Mouse (Mus musculus) hindbrain, embryonic 10.5 days (tissue): ENCODE results near the gene Ina. TPM values are rescaled to one million over a fixed set of nuclear protein-coding genes. Genes with fewer than 3 reads are reported as not detected.

ENCODE experiments used
- DNase-seq: peaks from one replicate; pipeline ENCODE4 v3.0.0-alpha.2; 2017; ENCODE audit warnings: low spot score
- H3K27ac ChIP-seq: fragments of 300-500 bp; sonication (generic); 2 replicates; pipeline ENCODE4 v1.5.1; 2016; ENCODE audit warnings: mild to moderate bottlenecking, moderate library complexity
- H3K27me3 ChIP-seq: fragments of 300-500 bp; sonication (generic); 2 replicates; pipeline ENCODE4 v1.6.1; 2016; ENCODE audit warnings: mild to moderate bottlenecking; ENCODE audit not compliant: poor library complexity, insufficient read depth, severe bottlenecking
- H3K36me3 ChIP-seq: fragments of 300-500 bp; sonication (generic); 2 replicates; pipeline ENCODE4 v1.6.1; 2016; ENCODE audit warnings: mild to moderate bottlenecking, moderate library complexity
- H3K4me1 ChIP-seq: fragments of 300-500 bp; sonication (generic); replicated peaks from 2 replicates; pipeline ENCODE4 v1.6.1; 2016; ENCODE audit warnings: mild to moderate bottlenecking
- H3K4me3 ChIP-seq: fragments of 300-500 bp; sonication (generic); 2 replicates; pipeline ENCODE4 v1.5.1; 2016; ENCODE audit warnings: mild to moderate bottlenecking, moderate library complexity
- H3K9me3 ChIP-seq: fragments of 300-500 bp; sonication (generic); 2 replicates; pipeline ENCODE4 v1.6.1; 2016; ENCODE audit warnings: mild to moderate bottlenecking, moderate library complexity
- WGBS: fragments of 180-500 bp; shearing (Covaris S2); methylation state at CpG from one replicate; pipeline ENCODE4 v1.1.7; 2016; 5-methylcytosine and 5-hydroxymethylcytosine counted together
- polyA plus RNA-seq: library from polyadenylated mRNA; unstranded; fragments of >200 nt; fragmentation: Nextera tagmentation; extraction: Ambion mirVana; gene quantifications from 2 replicates; pipeline ENCODE4 v1.2.1, GENCODE M21; 2016

The Ina gene
- polyA plus RNA-seq = 75.7 and 248 TPM in 2 replicates

DNA sequence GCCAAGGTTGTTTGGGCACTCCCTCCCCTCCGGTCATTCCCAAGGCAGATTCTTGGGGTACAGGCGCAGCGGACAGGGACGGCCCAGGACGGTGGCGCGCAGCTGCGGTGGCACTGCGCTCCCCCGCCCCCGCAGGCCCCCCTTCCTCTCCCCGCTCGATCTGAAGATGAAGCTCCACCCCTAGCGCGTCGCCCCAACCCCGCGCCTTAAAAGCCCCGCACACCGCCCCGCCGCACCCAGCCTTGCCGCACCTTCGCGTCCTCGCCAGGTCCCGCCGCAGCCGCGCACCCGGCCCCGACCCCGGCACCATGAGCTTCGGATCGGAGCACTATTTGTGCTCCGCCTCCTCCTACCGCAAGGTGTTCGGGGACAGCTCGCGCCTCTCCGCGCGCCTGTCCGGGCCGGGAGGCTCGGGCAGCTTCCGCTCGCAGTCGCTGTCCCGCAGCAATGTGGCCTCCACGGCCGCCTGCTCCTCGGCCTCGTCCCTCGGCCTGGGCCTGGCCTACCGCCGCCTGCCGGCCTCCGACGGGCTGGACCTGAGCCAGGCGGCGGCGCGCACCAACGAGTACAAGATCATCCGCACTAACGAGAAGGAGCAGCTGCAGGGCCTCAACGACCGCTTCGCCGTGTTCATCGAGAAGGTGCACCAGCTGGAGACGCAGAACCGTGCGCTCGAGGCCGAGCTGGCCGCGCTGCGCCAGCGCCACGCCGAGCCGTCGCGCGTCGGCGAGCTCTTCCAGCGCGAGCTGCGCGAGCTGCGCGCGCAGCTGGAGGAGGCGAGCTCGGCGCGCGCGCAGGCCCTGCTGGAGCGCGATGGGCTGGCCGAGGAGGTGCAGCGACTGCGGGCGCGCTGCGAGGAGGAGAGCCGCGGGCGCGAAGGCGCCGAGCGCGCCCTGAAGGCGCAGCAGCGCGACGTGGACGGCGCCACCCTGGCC lies at the start of gene Ina, which contains the start of gene Nt5c2:
Ina (plus strand) TSS at position 252 of the 935 bp plus-strand sequence.
Nt5c2 (minus strand) TSS at position 707 of the 935 bp plus-strand sequence.
- H3K27me3 ChIP-seq = peaks cover 60% of the 10 kb centered on the region

DNA sequence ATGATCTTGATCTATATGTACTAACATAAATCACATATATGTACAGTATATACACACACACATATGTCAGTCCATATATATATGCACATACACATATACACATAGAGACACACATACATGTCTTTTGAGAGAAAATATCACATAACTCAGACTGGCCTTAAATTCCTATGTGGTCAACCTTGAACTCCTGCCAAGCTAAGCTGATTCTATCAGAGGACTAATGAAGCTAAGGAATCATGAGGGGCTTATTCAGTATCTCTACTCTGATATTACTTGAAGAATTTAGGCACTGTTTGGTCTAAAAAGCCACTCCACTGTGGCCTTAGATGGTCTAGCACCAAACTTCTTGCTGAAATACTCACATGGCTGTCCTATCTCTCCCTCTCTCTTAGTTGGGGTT lies 49.0 kb upstream of the Ina start:
- Histone ChIP-seq H3K9me3 (no peaks in the 10 kb centered on the region), H3K27me3 (no peaks in the 10 kb centered on the region), H3K4me3 (no peak overlapping the region), H3K27ac (no peak overlapping the region), H3K36me3 (no peaks in the 10 kb centered on the region), H3K4me1 (peaks cover 28% of the 10 kb centered on the region)
- no peak for DNase-seq

More for the DNA sequence above, at the start of gene Ina, which contains the start of gene Nt5c2:
- Histone ChIP-seq H3K36me3 (no peaks in the 10 kb centered on the region), H3K4me1 (peaks cover 45% of the 10 kb centered on the region), H3K9me3 (no peaks in the 10 kb centered on the region), H3K4me3 (peak within 1 kb of the TSS; percentile 62), H3K27ac (peak within 1 kb of the TSS; percentile 82)
- WGBS = under 1% methylated on average over 124 of the region's 124 CpGs
- DNase-seq = peak; percentile 65

DNA sequence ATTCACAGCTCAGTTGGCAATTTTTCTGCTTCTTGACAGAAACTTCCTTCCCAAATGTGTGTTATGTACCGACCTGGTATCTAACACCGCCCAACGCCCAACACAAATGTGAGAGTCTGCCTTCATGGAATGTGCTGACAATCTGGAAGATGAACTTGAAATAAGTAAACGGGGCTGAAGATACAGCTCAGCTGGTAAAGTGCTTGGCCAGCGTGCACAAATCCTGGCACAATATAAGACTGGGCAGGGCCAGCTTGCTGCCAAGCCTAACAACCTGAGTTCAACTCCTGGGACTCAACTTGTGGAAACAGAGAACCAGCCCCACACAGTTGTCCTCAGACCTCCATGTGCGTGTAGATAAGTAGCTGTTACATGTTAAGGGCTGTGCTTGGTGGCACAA lies 48.2 kb upstream of the Ina start:
- peaks cover 27% of the 10 kb centered on the region for H3K4me1 ChIP-seq
- no peak overlapping the region for H3K4me3 ChIP-seq
- no peak overlapping the region for H3K27ac ChIP-seq
- H3K36me3 ChIP-seq = no peaks in the 10 kb centered on the region
- 95% methylated on average over 6 of the region's 6 CpGs for WGBS
- no peak for DNase-seq
- H3K27me3 ChIP-seq = no peaks in the 10 kb centered on the region
- no peaks in the 10 kb centered on the region for H3K9me3 ChIP-seq

DNA sequence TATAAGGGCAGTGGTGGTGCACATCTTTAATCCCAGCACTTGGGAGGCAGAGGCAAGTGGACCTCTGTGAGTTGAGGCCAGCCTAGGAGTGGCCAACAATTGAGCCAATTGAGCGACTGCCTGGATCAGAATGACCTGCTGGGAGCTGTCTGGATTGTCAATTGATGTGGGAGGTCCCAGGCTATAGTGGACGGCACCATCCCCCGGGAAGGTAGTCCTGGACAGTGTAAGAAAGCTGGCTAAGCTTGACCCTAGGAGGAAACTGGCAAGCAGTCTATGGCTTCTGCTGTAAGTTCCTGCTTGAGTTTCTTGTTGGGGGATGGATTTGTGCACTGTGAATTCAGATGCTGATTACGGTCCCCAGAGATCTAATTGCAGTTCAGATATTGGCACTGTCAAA lies 46.6 kb upstream of the Ina start:
- peaks cover 32% of the 10 kb centered on the region for H3K4me1 ChIP-seq
- no peaks in the 10 kb centered on the region for H3K27me3 ChIP-seq
- no peak for DNase-seq
- no peak overlapping the region for H3K27ac ChIP-seq
- no peak overlapping the region for H3K4me3 ChIP-seq
- 41% methylated on average over 4 of the region's 4 CpGs for WGBS
- H3K9me3 ChIP-seq = no peaks in the 10 kb centered on the region
- no peaks in the 10 kb centered on the region for H3K36me3 ChIP-seq

DNA sequence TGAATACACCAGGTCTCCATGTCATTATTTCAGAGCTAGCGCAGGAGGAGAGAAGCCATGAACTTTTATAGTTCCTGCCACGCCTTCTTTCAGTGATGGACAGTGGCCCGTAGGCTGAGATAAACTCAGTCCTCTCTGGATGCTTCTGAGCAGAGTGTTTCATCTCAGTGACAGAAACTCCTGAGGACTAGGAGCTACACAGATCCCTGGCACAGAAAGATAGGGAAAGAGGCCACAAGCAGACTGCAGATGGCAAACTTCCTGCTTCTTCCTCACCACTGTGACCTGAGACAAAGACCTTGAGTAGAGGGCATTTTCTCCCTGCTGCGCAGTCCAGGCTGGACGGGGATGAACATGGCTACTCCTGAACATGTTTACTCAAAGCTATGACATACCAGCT lies 45.7 kb upstream of the Ina start:
- peak overlapping the region; percentile 53; the same call in 1 of the 2 replicates for H3K27ac ChIP-seq
- no peak overlapping the region for H3K4me3 ChIP-seq
- H3K36me3 ChIP-seq = no peaks in the 10 kb centered on the region
- WGBS = 88% methylated on average over 5 of the region's 5 CpGs
- peaks cover 28% of the 10 kb centered on the region for H3K4me1 ChIP-seq
- DNase-seq = no peak
- H3K27me3 ChIP-seq = no peaks in the 10 kb centered on the region
- no peaks in the 10 kb centered on the region for H3K9me3 ChIP-seq

DNA sequence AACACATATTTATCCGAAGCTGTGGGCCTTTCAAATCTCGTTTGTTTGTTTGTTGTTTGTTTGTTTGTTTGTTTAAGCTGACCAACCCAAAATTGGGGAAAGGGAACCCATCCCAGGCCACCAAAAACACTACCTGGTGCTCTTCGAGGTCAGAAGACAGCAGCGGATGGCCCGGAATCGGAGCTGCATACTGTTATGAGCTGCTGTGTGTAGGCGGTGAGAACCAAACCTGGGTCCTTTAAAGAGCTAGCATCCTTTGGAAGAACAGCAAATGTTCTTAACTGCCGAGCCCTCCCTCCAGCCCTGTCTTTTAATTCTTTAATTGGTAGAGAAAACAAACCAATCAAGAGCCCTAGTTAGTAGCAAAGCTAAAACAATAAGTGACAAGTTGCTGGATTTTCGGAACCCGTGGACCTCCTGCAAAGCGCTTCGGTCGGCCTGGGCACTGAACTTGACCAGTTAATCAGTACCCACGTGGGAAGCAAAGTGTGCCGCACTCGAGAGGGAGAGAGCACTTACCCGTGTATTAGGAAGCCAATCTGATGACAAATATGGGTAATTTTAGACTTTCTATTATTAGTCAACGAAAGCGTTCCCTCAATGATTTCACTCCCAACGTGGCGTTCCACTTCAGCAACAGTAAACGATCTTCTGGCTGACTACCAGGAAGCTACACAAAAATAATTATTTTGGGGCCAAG lies 45.1 kb upstream of the Ina start:
- Histone ChIP-seq H3K9me3 (no peaks in the 10 kb centered on the region), H3K36me3 (no peaks in the 10 kb centered on the region), H3K27ac (no peak overlapping the region; the same call in 1 of the 2 replicates), H3K4me1 (peaks cover 28% of the 10 kb centered on the region), H3K27me3 (no peaks in the 10 kb centered on the region), H3K4me3 (no peak overlapping the region)
- DNase-seq = no peak
- 89% methylated on average over 22 of the region's 22 CpGs for WGBS

DNA sequence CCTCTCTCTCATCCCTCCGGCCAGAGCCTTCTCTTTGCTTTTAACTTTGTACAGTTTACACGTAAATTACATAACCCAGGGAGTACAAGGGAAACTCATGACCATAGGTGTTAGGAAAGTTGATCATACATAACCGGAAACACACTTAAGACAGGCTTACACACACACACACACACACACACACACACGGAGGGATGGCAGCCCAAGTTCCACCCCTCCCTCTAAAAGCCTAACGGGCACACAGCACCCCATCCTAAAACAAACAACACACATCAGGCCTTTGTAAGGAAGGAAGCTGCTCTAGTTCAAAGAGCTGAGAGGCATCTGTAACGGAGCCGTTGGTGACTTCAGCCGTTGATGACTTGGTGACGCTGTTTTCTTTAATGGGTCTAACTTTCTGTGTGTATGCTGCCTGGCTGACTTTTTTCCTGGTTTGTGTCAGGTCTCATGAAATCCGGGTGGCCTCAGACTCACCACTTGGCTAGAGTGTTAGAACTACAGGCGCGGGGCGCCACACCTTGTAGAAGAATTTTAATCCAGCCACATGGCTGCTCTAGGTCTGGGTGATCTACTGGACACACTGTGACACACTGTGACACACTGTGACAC lies 44.3 kb upstream of the Ina start:
- no peaks in the 10 kb centered on the region for H3K27me3 ChIP-seq
- no peaks in the 10 kb centered on the region for H3K36me3 ChIP-seq
- peaks cover 28% of the 10 kb centered on the region for H3K4me1 ChIP-seq
- WGBS = 70% methylated on average over 13 of the region's 13 CpGs
- no peak for DNase-seq
- H3K9me3 ChIP-seq = no peaks in the 10 kb centered on the region
- peak overlapping the region; percentile 51 for H3K27ac ChIP-seq
- no peak overlapping the region for H3K4me3 ChIP-seq

DNA sequence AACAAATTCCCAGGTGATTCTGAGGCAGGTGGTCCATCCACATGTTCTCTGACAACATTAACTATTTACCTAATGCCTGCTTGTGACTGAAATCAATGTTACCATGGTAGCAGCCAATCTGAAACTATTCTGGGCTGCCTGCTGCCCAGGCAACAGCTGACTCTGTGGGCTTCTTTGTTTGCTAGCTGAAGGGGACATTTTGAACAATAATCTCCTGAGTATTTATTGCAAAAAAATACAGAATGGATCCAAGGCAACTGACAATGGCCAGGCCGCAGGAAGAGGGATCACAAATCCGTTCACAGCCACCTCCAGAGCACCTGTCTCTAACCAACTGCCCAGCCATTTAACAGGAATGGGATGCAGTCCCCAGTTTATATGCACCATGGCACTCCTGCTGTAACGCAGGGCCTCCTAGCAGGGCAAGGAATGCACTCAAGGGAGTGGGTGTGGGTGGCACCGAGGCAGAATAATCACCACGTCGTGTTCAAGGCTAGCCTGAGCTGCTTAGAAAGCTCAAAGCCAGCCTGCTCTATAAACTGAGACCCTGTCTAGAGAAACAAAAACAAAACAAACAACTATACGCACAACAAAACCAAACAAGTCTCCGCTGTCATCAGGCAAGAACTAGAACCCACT lies 43.3 kb upstream of the Ina start:
- Histone ChIP-seq H3K4me1 (peaks cover 28% of the 10 kb centered on the region), H3K27me3 (no peaks in the 10 kb centered on the region), H3K27ac (peak overlapping the region; percentile 87), H3K4me3 (no peak overlapping the region), H3K9me3 (no peaks in the 10 kb centered on the region), H3K36me3 (no peaks in the 10 kb centered on the region)
- no peak for DNase-seq
- 48% methylated on average over 8 of the region's 8 CpGs for WGBS

DNA sequence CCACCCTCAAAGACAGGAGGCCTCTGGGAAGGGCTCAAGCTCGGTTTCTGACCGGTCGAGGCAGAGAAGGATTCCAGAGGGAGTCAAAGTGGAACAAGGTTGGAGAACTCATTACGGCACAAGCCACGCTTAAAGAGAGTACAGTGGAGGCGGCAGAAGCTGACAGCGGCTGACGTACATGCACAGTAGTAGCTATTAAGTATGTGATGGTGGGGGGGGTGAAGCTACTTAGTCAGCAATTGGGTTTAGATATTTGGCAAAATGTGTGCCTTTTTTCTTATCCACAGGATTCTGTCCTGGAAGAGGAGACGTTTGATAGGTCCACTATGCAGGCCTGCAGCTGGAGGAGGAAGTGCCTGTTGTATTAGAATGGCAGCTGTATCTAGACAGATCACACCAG lies 42.8 kb upstream of the Ina start:
- H3K27me3 ChIP-seq = no peaks in the 10 kb centered on the region
- H3K4me3 ChIP-seq = no peak overlapping the region
- no peaks in the 10 kb centered on the region for H3K36me3 ChIP-seq
- no peak for DNase-seq
- H3K27ac ChIP-seq = peak overlapping the region; percentile 87
- no peaks in the 10 kb centered on the region for H3K9me3 ChIP-seq
- 69% methylated on average over 9 of the region's 9 CpGs for WGBS
- H3K4me1 ChIP-seq = peaks cover 28% of the 10 kb centered on the region

DNA sequence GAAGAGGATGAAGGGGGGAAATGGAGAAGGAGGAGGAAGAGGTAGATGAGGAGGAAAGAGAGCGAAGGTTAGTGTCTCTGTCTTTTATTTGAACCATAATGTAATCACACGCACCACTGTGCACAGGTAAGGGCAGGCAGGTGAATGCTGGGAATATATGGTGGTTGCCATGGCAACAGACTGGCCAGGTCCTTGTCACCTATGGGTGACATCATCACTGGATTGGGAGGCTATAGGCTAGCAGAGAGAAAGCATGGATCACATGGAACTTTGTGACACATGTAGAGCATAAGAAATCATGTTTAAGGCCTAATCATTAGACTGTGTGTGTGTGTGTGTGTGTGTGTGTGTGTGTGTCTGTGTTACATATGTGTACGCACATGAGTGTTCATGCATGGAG lies 42.3 kb upstream of the Ina start:
- Histone ChIP-seq H3K9me3 (no peaks in the 10 kb centered on the region), H3K27me3 (no peaks in the 10 kb centered on the region), H3K27ac (peak overlapping the region; percentile 87), H3K4me3 (no peak overlapping the region), H3K36me3 (no peaks in the 10 kb centered on the region), H3K4me1 (peaks cover 28% of the 10 kb centered on the region)
- 90% methylated on average over 3 of the region's 3 CpGs for WGBS
- no peak for DNase-seq

DNA sequence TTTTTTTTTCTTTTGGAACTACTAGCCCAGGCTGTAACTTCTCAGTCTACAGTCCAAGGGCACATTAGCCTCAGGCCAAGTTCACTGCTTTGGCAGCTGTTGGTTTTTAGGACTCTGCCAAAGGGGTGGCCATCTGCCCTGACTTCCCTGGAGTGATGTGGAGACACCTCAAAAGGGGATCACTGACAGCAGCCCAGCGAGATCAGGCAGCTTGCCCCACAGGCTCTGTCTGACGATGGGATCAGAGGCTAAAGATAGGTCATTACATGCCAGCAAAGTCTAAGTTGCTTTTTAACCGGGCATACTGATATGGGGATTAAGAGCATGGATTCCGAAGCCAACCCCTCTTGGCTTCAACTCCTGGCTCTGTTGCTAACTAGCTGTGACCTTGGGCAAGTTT lies 38.9 kb upstream of the Ina start:
- no peak overlapping the region for H3K27ac ChIP-seq
- peaks cover 22% of the 10 kb centered on the region for H3K4me1 ChIP-seq
- no peaks in the 10 kb centered on the region for H3K36me3 ChIP-seq
- no peak overlapping the region for H3K4me3 ChIP-seq
- no peak for DNase-seq
- no peaks in the 10 kb centered on the region for H3K9me3 ChIP-seq
- no peaks in the 10 kb centered on the region for H3K27me3 ChIP-seq
- WGBS = 83% methylated on average over 4 of the region's 4 CpGs

DNA sequence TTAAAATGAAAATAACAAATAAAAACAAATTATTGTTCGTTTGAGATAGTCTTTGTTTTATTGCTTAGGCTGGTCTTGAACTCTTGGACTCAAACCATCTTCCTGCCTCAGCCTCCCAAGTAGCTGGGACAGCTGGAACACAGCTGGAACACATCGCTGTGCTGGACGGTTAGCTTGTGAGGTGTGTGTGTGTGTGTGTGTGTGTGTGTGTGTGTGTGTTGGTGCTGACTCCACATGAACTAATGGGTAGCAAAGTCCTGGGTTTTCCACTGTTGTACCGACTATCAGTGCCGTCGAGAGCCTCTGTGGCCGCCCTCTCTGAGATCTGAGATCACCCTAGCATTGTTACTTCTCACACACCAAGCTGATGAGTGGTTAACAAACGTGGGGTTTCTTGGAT lies 38.5 kb upstream of the Ina start:
- Histone ChIP-seq H3K27ac (no peak overlapping the region), H3K4me1 (peaks cover 19% of the 10 kb centered on the region), H3K36me3 (no peaks in the 10 kb centered on the region), H3K9me3 (no peaks in the 10 kb centered on the region), H3K4me3 (no peak overlapping the region), H3K27me3 (no peaks in the 10 kb centered on the region)
- no peak for DNase-seq
- 91% methylated on average over 8 of the region's 8 CpGs for WGBS
